Mouse (Mus musculus) liver, adult 10 weeks (tissue): Measurements from ENCODE around the gene Ufsp1. TPM values are rescaled to one million over a fixed set of nuclear protein-coding genes. Genes with fewer than 3 reads are reported as not detected.

ENCODE experiments used
- polyA plus RNA-seq: library from polyadenylated mRNA; stranded (reverse); fragments of 350-450 nt; fragmentation: Illumina TruSeq; extraction: RNeasy Lipid Tissue Mini Kit (QIAGEN cat#74804); gene quantifications from one replicate; pipeline ENCODE4 v1.2.3, GENCODE M21; 2014; ENCODE audit warnings: low read depth, low replicate concordance

Ufsp1 gene
- polyA plus RNA-seq: 0.93 TPM

DNA sequence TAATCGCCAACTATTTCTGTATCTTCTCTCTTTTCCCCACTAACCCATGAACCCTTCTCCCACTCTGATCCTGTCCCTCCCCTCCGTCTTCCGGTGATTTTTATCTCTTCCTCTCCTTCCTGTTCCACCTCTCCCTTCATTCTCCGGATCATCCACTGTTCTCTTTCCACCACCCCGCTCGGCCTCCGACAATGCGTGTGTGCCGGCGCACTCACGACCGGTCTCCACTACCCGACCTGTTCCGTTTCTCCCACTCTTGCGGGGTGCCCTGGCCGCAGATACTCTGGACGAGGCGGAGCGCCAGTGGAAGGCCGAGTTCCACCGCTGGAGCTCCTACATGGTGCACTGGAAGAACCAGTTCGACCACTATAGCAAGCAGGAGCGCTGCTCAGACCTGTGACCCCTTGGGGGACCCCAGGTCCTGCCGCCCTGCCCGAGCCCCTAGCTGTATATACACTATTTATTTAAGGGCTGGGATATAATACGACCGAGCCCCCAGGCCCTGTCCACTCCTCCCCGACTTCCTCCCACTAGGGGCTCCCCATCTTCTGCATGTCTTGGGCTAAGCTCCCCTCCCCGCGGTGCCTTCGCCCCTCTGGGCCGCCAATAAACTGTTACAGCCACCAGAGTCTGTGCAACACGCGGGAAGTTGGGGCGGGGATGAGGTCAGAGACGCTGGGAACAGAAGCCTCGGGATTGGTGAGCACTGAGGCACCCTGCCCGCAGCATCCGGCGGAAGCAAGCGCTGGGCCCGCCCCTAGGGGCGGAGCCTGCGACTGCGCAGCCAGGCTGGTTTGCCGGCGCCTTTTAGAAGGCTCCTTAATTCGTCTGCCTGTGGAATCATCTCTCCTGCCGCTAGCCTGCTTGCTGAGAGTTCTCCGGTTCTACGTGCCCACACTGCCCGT, at the start of gene Ufsp1:
Ufsp1 (plus strand) TSS at position 791 of the 905 bp plus-strand sequence.

DNA sequence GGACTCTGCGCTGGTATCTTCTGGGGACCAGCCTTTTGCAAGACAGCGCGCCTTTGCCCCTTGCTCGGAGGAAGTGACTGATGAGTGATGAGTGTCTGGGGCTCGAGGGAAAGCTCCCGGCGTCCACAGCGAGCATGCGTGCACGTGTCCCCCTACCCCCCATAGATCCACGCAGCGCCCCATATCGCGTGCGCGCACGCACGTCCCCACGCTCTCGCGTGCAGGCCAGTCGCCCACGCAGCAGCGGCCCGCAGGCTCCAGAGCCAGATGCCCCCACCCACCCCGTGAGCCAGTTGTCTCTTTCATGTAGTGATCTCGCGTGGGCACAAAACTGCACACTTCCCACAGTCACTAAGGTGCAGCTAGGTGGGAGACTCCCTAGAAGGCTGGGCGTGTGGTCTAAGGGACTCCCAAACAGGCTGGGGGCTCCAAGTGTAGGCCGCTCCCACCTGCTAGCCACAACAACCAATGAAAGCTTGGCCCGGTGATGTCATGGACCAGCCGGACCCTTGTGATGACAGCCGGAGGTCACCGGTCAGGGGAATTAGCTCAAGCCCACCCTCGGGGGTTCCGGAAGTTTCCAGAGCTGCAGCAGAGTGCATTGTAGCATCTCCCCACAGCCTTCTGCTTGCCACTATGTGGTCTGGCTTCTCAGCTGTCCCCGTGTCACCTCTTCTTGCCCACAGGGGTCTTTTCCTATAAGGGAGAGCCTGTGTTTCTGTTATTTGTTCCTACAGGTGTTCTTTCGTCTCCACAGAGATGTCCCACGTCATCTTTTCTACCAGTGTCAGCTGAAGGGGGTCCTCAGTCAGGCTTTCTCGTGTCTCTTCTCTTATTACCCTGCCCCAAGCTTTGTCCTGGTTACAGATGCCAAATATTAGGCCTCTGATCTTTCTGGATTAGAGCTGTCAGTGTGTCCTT, 7.1 kb upstream of the Ufsp1 start, which contains the start of gene Ache:
Ache (plus strand) TSS at position 488 of the 921 bp plus-strand sequence.

DNA sequence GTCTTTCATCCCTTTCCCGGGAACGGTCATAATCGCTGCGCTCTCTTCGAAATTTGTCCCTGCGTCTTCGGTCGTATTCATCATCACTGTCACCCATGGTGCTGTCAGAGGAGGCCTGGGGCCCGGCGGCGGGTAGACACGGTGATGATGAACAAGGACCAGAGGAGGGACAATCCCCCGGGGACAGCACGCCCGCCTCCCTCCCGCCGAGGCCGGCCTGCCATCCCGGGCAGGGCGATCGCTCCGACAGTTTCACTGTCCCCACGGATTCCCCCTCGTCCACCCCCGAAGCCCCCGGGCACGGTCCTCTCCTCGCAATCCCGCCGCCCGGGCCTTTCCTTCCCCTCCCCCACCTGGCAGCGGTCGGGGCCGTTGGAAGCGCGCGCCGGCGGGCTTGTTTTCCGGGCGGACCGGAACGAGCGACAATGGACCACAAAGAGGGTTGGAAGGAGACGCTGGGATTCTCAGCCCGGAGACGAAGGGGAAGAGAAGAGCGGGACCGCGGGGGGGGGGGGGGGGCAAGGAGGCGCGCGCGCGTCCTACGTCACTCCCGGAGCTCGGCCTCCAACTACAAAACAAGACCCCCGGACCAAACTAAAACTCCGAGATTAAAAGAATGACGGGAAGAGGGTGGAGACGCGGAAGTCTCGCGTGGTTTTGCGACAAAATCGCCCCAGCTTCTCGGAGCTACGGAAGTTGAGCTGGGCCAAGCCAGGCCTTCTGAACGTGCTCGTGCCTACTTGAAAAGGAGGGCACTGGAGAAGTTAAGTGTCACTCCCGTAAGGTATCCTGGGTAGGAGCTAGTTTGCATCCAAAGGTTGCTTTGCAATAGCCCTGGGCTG, 12.9 kb downstream of the Ufsp1 start, which contains the start of gene Srrt:
Srrt (minus strand) TSS at position 604 of the 842 bp plus-strand sequence.

DNA sequence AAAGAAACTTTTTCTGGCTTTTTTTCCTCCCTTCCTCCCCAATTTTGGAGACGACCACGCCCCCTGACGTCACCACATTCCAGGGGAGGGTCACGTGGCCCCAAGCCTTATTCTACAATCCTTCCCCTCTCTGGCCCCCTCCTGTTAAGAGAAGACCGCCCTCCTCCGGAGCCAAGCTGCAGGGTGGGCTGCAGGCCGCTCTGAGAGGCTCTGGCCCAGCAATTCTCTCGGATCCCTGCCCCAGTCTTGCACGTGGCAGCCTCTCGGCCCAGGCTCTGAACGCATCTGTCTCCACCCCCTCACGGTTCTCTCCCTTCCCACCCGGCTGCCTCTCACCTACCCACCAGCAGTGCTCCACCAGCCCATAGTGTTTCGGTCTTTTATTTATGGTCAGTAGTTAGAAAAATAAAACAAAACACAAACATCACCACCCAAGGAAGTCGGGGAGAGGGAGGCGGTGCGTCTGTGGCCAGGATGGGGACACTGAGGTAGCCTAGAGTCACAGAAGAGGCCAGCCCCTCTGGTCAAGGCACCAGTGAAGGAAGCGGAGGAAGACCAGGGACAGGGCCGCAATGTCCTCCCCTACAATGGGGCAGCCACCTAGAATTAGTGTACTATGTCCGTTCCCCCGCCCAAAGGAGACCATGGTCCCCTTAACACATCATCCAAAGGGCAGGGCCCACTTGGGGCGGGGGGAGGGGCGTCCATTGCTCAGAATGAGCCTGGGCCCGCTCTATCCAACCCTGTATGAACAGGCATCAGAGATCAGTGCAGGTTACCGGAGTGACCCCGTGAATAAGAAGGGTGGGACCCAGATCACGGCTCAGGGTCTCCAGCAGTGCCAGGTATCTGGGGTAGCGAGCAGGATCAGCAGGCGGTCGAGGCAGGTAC, 20.0 kb downstream of the Ufsp1 start, which contains the start of gene Trip6:
Trip6 (minus strand) TSS at position 212 of the 891 bp plus-strand sequence.

DNA sequence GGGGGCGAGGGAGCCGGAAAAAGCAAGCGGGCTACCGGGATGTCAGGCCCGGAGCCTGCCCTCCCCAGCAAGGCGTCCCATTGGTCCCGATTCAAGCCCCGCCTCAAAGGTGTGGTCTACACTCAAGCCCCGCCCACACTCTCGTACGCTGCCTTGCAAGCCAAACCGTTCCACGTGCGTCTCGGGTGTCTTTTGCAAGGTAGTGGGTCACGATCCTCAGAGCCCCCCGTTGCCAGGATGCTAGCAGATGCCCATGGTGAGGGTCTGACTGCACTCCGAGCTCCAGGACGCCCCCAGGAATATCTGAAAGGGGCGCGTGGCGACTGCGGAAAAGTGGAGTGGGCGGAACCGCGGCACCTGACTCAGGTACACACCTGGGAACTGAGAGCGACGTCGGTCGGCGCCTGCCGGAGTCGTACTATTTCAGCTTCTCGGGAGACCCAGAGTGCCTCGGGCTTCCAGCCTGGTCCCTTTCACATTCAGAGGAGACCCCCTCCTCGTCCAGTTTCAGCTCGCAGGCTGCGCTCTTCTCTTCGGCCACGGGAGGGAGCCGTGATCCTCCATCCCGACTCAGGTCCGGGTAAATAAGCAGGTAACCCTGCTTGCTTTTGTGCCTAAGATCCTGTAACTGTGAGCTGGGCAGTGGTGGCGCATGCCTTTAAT, 39.2 kb downstream of the Ufsp1 start, which contains the start of gene Slc12a9:
Slc12a9 (minus strand) TSS at position 86 of the 663 bp plus-strand sequence.

Other genes with a start within 250 kb of the Ufsp1 start
- gene Ap1s1, start 248.5 kb upstream of the Ufsp1 start, polyA plus RNA-seq: 9.6 TPM
- gene Serpine1, start 222.4 kb upstream of the Ufsp1 start, polyA plus RNA-seq: 0.69 TPM
- gene Trim56, start 178.4 kb upstream of the Ufsp1 start, polyA plus RNA-seq: 7.7 TPM
- 0.26 TPM for gene Muc3, start 145.3 kb upstream of the Ufsp1 start, polyA plus RNA-seq
- not detected for gene Muc3a, start 82.2 kb upstream of the Ufsp1 start, polyA plus RNA-seq
- not detected for gene Ache, start 7.1 kb upstream of the Ufsp1 start, polyA plus RNA-seq
- gene Srrt, start 13.0 kb downstream of the Ufsp1 start, polyA plus RNA-seq: 19.3 TPM
- gene Trip6, start 19.8 kb downstream of the Ufsp1 start, polyA plus RNA-seq: 0.19 TPM
- gene Slc12a9, start 39.0 kb downstream of the Ufsp1 start, polyA plus RNA-seq: 0.21 TPM
- gene Ephb4, start 55.5 kb downstream of the Ufsp1 start, polyA plus RNA-seq: 2.0 TPM
- not detected for gene Zan, start 182.4 kb downstream of the Ufsp1 start, polyA plus RNA-seq
- not detected for gene Pop7, start 207.9 kb downstream of the Ufsp1 start, polyA plus RNA-seq
- gene Gigyf1, start 223.9 kb downstream of the Ufsp1 start, polyA plus RNA-seq: 1.5 TPM
- gene Epo, start 238.6 kb downstream of the Ufsp1 start, polyA plus RNA-seq: not detected
- gene Gnb2, start 238.9 kb downstream of the Ufsp1 start, polyA plus RNA-seq: 5.5 TPM